Mouse (Mus musculus) limb, embryonic 12.5 days (tissue): Measurements from ENCODE around the gene Rspo1. TPM values are rescaled to one million over a fixed set of nuclear protein-coding genes. Genes with fewer than 3 reads are reported as not detected.

Source experiments
- ATAC-seq: fragments of 200-750 bp; cut with Nextera tagmentation; 2 replicates; pipeline ENCODE4 v1.8.0; 2017; ENCODE audit warnings: low read depth, moderate TSS enrichment; ENCODE audit not compliant: insufficient number of reproducible peaks, insufficient read depth, low FRiP score, low TSS enrichment
- H3K27ac ChIP-seq: fragments of 300-500 bp; sonication (generic); 2 replicates; pipeline ENCODE4 v1.5.1; 2016; ENCODE audit warnings: mild to moderate bottlenecking, moderate library complexity
- H3K27me3 ChIP-seq: fragments of 300-500 bp; sonication (generic); 2 replicates; pipeline ENCODE4 v1.6.1; 2016; ENCODE audit warnings: mild to moderate bottlenecking, moderate library complexity
- H3K36me3 ChIP-seq: fragments of 300-500 bp; sonication (generic); 2 replicates; pipeline ENCODE4 v1.6.1; 2016; ENCODE audit warnings: mild to moderate bottlenecking, moderate library complexity
- H3K4me1 ChIP-seq: fragments of 300-500 bp; sonication (generic); replicated peaks from 2 replicates; pipeline ENCODE4 v1.6.1; 2016
- H3K4me2 ChIP-seq: fragments of 300-500 bp; sonication (generic); 2 replicates; pipeline ENCODE4 v1.6.1; 2016; ENCODE audit warnings: mild to moderate bottlenecking, moderate library complexity
- H3K4me3 ChIP-seq: fragments of 300-500 bp; sonication (generic); replicated peaks from 2 replicates; pipeline ENCODE4 v1.5.1; 2016; ENCODE audit warnings: mild to moderate bottlenecking
- H3K9ac ChIP-seq: fragments of 300-500 bp; sonication (generic); replicated peaks from 2 replicates; pipeline ENCODE4 v1.6.1; 2016; ENCODE audit warnings: mild to moderate bottlenecking, moderate library complexity
- H3K9me3 ChIP-seq: fragments of 300-500 bp; sonication (generic); 2 replicates; pipeline ENCODE4 v1.6.1; 2016; ENCODE audit warnings: mild to moderate bottlenecking, moderate library complexity
- WGBS: fragments of 180-500 bp; shearing (Covaris S2); methylation state at CpG from one replicate; pipeline ENCODE4 v1.1.7; 2016; 5-methylcytosine and 5-hydroxymethylcytosine counted together
- polyA plus RNA-seq: library from polyadenylated mRNA; unstranded; fragments of >200 nt; fragmentation: Nextera tagmentation; extraction: Ambion mirVana; gene quantifications from 2 replicates; pipeline ENCODE4 v1.2.1, GENCODE M21; 2016

Gene Rspo1
- polyA plus RNA-seq, 1 experiment from 2014 or later, result 1.7 TPM

- H3K4me2 ChIP-seq, result no peak overlapping the region
- H3K9ac ChIP-seq, result no peak overlapping the region
- peaks cover 75% of the 10 kb centered on the region for H3K27me3 ChIP-seq
- H3K27ac ChIP-seq, result no peak overlapping the region
- WGBS, result 79% methylated on average over 3 of the region's 3 CpGs
- H3K4me3 ChIP-seq, result no peak overlapping the region
- no peaks in the 10 kb centered on the region for H3K4me1 ChIP-seq
- no peaks in the 10 kb centered on the region for H3K9me3 ChIP-seq
- H3K36me3 ChIP-seq, result no peaks in the 10 kb centered on the region
- no peak for ATAC-seq
Measured at GRCm38 (mm10) chr4:124999548-124999947, 13.3 kb downstream of the Rspo1 start.

- H3K9me3 ChIP-seq, result no peaks in the 10 kb centered on the region
- WGBS, result 72% methylated on average over 8 of the region's 8 CpGs
- no peak overlapping the region for H3K27ac ChIP-seq
- no peak overlapping the region for H3K4me3 ChIP-seq
- no peak for ATAC-seq
- H3K4me1 ChIP-seq, result no peaks in the 10 kb centered on the region
- H3K4me2 ChIP-seq, result no peak overlapping the region
- H3K9ac ChIP-seq, result no peak overlapping the region
- no peaks in the 10 kb centered on the region for H3K36me3 ChIP-seq
- peaks cover 79% of the 10 kb centered on the region for H3K27me3 ChIP-seq
Measured at GRCm38 (mm10) chr4:125002978-125003377, 16.7 kb downstream of the Rspo1 start.

DNA sequence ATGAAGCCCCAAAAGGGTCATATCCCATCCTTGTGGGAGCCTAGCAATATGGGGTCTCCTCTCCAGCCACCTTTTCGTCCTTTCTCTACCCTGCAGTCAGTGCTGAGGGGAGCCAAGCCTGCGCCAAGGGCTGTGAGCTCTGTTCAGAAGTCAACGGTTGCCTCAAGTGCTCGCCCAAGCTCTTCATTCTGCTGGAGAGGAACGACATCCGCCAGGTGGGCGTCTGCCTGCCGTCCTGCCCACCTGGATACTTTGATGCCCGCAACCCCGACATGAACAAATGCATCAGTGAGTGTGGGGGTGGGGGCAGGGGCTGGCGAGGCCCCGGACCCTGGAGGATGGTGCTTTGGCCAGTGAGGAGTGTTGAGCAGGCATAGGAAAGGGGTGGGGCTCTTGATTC, 18.7 kb downstream of the Rspo1 start:
- Histone ChIP-seq H3K9ac (no peak overlapping the region), H3K4me2 (no peak overlapping the region), H3K9me3 (no peaks in the 10 kb centered on the region), H3K4me3 (no peak overlapping the region), H3K27me3 (peaks cover 86% of the 10 kb centered on the region), H3K4me1 (no peaks in the 10 kb centered on the region), H3K27ac (no peak overlapping the region), H3K36me3 (no peaks in the 10 kb centered on the region)
- ATAC-seq, result no peak
- 43% methylated on average over 12 of the region's 12 CpGs for WGBS

DNA sequence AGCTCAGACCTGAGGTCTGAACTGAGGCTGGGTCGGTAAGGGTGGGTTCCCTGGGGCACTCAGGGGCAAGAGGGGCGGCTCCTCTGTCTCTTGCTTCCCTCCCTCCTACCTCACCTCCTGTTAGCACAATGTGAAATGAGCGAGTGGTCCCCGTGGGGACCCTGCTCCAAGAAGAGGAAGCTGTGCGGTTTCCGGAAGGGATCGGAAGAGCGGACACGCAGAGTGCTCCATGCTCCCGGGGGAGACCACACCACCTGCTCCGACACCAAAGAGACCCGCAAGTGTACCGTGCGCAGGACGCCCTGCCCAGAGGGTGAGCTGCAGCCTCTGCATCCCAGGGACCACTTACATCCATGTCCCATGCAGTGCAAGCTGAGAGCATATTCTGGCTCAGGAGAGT, 21.2 kb downstream of the Rspo1 start:
- 51% methylated on average over 15 of the region's 15 CpGs for WGBS
- no peaks in the 10 kb centered on the region for H3K4me1 ChIP-seq
- peaks cover 92% of the 10 kb centered on the region for H3K27me3 ChIP-seq

DNA sequence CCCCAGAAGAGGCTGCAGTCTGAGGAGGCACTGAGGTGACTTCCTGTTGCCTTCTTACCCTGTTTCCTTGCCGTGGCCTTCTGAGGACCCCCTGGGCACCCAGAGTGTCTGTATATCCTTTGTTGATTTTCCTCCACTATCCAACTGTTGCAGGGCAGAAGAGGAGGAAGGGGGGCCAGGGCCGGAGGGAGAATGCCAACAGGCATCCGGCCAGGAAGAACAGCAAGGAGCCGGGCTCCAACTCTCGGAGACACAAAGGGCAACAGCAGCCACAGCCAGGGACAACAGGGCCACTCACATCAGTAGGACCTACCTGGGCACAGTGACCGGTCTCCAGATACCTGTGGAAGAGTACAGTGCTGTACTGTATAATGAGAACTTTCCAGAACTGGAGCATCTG, 22.0 kb downstream of the Rspo1 start:
- H3K36me3 ChIP-seq, result no peaks in the 10 kb centered on the region
- WGBS, result 70% methylated on average over 6 of the region's 6 CpGs
- no peak overlapping the region for H3K9ac ChIP-seq
- no peak overlapping the region for H3K4me2 ChIP-seq
- no peak overlapping the region for H3K4me3 ChIP-seq
- no peak overlapping the region for H3K27ac ChIP-seq
- no peak for ATAC-seq
- no peaks in the 10 kb centered on the region for H3K9me3 ChIP-seq
- H3K27me3 ChIP-seq, result peaks cover 92% of the 10 kb centered on the region
- H3K4me1 ChIP-seq, result no peaks in the 10 kb centered on the region

More for the DNA sequence above, 21.2 kb downstream of the Rspo1 start:
- H3K9me3 ChIP-seq, result no peaks in the 10 kb centered on the region
- no peak overlapping the region for H3K4me2 ChIP-seq
- H3K9ac ChIP-seq, result no peak overlapping the region
- no peak for ATAC-seq
- no peaks in the 10 kb centered on the region for H3K36me3 ChIP-seq
- no peak overlapping the region for H3K4me3 ChIP-seq
- no peak overlapping the region for H3K27ac ChIP-seq

DNA sequence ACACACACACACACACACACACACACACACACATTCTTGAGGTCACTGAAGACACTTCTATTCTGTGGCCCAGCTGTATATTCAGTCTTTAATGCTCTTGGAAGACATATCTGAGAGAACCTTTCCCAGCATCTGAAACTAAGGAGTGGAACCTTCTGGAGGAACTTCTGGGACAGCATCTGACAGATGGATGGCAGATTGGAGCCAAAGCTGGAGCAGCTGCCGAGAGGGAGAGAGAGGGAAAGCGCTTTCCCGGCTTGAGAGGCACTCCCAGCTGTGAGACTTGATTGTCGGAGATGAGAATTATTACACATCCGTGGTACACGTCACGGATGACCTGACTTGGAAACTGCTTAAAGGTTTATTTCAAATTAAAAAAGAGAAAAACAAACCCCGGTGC, 22.5 kb downstream of the Rspo1 start:
- H3K9ac ChIP-seq, result no peak overlapping the region
- no peaks in the 10 kb centered on the region for H3K4me1 ChIP-seq
- H3K27me3 ChIP-seq, result peaks cover 90% of the 10 kb centered on the region
- 57% methylated on average over 8 of the region's 8 CpGs for WGBS
- H3K4me3 ChIP-seq, result no peak overlapping the region
- H3K4me2 ChIP-seq, result no peak overlapping the region
- H3K36me3 ChIP-seq, result no peaks in the 10 kb centered on the region
- H3K27ac ChIP-seq, result no peak overlapping the region
- no peaks in the 10 kb centered on the region for H3K9me3 ChIP-seq
- ATAC-seq, result no peak

DNA sequence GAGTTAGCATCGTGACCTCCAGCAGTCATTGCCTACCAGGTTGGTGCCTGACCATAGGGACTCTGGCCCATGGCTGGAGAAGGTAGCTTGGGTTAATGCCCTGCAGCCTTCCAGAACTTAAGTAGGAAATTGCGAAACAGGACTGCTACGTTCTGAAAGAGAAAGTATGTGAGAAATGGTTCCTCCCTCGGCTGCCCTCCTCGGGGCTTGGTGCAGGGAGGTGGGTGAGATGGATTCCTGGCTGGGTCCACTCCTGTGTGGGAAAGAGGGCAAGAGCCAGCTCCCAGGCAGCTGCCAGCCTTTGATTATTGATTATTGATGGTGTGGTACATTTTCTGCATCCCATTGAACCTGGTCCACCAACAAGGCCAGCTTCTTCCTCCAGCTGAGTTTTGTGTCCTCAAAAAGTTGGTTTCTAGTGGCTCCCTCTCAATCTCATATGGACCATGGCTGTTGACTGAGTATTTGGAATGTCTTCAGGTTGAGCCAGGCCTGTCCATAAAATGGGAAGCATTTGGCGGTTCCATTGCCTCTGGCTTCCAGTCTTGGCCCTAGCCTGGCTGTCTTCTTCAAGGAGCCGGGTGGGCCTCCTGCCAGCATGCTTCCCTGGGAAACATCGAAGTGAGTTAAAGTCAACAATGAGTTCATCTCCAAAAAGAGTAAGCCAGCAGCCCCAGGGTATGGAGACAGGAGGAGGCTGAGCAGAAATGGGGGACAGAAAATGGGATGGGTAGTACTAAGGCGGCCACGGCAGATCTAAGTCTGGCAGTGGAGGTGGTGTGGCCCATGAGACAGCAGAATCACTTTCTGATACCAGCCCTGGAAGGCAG, 29.8 kb downstream of the Rspo1 start, which contains the start of gene Gnl2:
Gnl2 (plus strand) TSS at position 780 of the 830 bp plus-strand sequence.
- Histone ChIP-seq H3K4me2 (no peak within 1 kb of the TSS), H3K4me3 (no peak within 1 kb of the TSS), H3K36me3 (no peaks in the 10 kb centered on the region), H3K27ac (no peak within 1 kb of the TSS), H3K9me3 (no peaks in the 10 kb centered on the region), H3K4me1 (no peaks in the 10 kb centered on the region), H3K27me3 (peaks cover 89% of the 10 kb centered on the region), H3K9ac (no peak within 1 kb of the TSS)
- ATAC-seq, result no peak
- 81% methylated on average over 10 of the region's 10 CpGs for WGBS

DNA sequence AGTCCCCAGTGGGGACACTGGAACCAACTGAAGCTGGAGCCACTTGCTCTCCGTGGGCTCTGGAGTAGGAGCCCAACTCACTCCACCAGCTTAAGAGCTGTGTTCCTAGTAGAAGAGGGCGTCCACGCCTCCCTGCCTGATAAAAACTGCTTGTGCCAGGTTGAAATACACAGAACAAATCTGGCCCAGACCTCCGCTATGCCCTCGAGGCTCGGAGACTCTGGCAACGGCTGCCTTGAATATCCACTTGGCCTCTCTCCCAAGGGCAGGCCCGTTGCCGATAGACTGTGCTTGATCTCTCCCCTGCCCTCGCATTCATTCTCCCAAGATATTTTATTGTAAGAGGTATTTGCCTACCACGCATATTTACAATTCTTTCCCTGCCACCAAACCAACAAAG, 31.2 kb downstream of the Rspo1 start:
- no peaks in the 10 kb centered on the region for H3K4me1 ChIP-seq
- 79% methylated on average over 11 of the region's 11 CpGs for WGBS
- ATAC-seq, result no peak
- no peak overlapping the region for H3K27ac ChIP-seq
- no peaks in the 10 kb centered on the region for H3K36me3 ChIP-seq
- H3K4me2 ChIP-seq, result no peak overlapping the region
- H3K27me3 ChIP-seq, result peaks cover 87% of the 10 kb centered on the region
- no peaks in the 10 kb centered on the region for H3K9me3 ChIP-seq
- no peak overlapping the region for H3K9ac ChIP-seq
- no peak overlapping the region for H3K4me3 ChIP-seq

- no peak overlapping the region for H3K27ac ChIP-seq
Measured at GRCm38 (mm10) chr4:125020780-125021538, 34.7 kb downstream of the Rspo1 start.

DNA sequence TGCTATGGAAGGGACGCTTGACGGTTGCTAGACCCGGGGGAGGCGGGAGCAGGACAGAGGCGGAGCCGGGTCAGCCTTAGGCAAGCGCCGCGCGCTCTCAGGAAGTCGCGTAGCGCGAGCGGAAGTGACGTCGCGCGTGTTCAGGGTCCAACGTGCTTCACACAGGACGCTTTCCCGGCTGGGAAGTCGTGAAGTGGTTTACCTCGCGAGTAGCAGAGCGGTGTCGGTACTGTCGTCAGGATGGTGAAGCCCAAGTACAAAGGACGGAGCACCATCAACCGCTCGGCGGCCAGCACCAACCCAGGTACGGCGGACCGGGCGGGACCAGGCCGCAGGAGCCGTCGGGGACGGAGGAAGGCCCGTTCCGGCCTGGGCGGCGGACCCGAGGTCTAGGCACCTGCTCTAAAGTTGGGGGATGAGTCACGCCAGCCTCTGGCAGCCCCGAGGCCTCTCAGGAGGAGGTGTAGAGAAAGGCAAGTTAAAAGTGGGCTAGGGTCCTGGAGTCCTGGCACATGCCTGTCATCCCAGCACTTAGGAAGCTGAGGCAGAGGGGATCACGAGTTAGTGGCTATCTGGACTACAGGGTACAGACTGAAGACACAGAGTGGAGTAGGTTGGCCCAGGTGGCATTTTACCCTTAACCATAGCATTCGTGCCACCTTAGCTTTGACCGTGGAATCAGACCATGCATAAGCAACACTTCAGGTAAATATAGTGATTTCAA, 43.8 kb downstream of the Rspo1 start:
- Histone ChIP-seq H3K9me3 (no peaks in the 10 kb centered on the region), H3K4me2 (peak overlapping the region; percentile 96), H3K27me3 (peaks cover 32% of the 10 kb centered on the region), H3K9ac (peak overlapping the region; percentile 89), H3K4me3 (peak overlapping the region; percentile 88), H3K36me3 (peaks cover 13% of the 10 kb centered on the region), H3K27ac (peak overlapping the region; percentile 69), H3K4me1 (peaks cover 9% of the 10 kb centered on the region)
- peak; percentile 93 for ATAC-seq
- 1% methylated on average over 50 of the region's 50 CpGs for WGBS

More at GRCm38 (mm10) chr4:125020780-125021538, 34.7 kb downstream of the Rspo1 start:
- peaks cover 82% of the 10 kb centered on the region for H3K27me3 ChIP-seq
- H3K4me3 ChIP-seq, result no peak overlapping the region
- no peaks in the 10 kb centered on the region for H3K4me1 ChIP-seq
- WGBS, result 30% methylated on average over 11 of the region's 11 CpGs
- ATAC-seq, result no peak
- no peaks in the 10 kb centered on the region for H3K36me3 ChIP-seq
- no peak overlapping the region for H3K4me2 ChIP-seq
- no peaks in the 10 kb centered on the region for H3K9me3 ChIP-seq
- no peak overlapping the region for H3K9ac ChIP-seq

DNA sequence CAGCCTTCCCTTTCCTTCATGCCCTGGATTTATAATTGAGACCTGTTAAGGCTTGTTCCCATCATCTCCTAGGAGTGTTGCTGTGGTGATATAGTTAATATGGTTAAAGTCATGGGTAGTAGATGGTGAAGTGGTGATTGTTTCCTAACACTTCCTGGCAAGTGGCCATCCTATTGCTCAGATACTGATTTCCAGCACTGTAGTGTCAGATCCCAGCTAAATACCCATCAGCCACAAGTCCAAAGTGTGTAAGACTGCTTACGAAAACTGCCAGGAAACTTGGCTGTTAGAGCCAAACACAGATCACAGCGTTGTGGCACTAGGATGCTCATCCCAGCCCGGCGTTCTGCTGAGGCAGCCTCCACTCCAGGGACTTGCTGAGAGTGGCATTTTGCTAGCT, 48.1 kb downstream of the Rspo1 start:
- 96% methylated on average over 4 of the region's 4 CpGs for WGBS
- H3K27me3 ChIP-seq, result no peaks in the 10 kb centered on the region

More for the DNA sequence above, 48.1 kb downstream of the Rspo1 start:
- H3K27ac ChIP-seq, result no peak overlapping the region
- no peak overlapping the region for H3K4me2 ChIP-seq
- no peak for ATAC-seq
- no peak overlapping the region for H3K4me3 ChIP-seq
- H3K9me3 ChIP-seq, result no peaks in the 10 kb centered on the region
- H3K9ac ChIP-seq, result no peak overlapping the region
- peaks cover 51% of the 10 kb centered on the region for H3K36me3 ChIP-seq
- H3K4me1 ChIP-seq, result peaks cover 9% of the 10 kb centered on the region
